Mouse (Mus musculus): ENCODE data around the gene Slc10a1. TPM values are rescaled to one million over a fixed set of nuclear protein-coding genes. Genes with fewer than 3 reads are reported as not detected.

Gene Slc10a1
- total RNA-seq (2014; fragmentation: Nextera tagmentation) (not detected in 2 replicates), total RNA-seq (2017) (0.44 and 0.52 TPM in 2 replicates), polyA plus RNA-seq (2012) (not detected in 2 replicates)

DNA sequence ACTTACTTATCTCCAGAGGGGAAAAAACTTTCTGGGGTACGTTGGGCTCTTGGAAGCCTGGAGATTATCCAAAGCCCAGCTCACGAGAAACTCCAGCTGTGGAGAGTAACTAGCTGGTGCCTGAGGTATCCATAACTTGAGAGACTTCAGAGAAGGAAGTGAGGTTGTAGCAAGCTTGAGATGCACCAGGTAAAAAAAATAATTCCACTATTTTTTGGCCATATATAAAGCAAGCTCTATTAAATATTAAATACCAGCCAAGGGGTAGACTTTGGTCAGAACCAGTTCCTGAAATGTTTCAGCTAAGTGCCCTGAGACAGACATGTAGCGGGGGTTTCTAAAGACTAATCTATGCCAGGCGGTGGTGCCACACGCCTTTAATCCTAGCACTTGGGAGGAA, at the start of gene Slc10a1:
TSS of gene Slc10a1 (minus strand) at position 101 of the 400 bp plus-strand sequence.
- no peak for ATAC-seq (ENCODE audit: extremely low read depth, insufficient number of reproducible peaks, low FRiP score, poor library complexity, severe bottlenecking)

DNA sequence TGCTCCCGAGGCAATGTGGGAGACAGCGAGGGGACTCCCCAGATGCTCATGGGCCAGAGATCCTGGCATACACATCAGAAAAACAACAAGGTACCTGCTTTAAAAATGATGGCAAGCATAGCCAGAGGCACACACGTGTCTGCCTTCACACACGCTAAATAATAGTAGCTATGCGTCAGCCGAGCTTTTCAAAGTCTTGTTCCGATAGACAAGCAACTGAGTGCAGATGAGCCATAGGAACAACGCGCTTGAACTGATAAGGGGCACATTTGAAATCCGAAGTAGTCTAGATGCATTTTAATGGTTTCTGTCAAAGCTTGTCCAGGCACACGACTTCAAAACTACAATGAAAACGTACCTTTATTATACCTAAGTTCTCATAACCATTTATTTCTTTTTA, 49.1 kb upstream of the Slc10a1 start:
- peaks cover 71% of the 10 kb centered on the region for H3K36me3 ChIP-seq (replicated peaks)
- TF ChIP-seq CTCF (IDR thresholded peaks at IDR 0.05; ENCODE audit: low read depth, low read length) (no peak), GATA2 (IDR thresholded peaks at IDR 0.05; ENCODE audit: borderline replicate concordance, low read depth, low read length) (no peak), TAL1 (conservative IDR thresholded peaks at IDR 0.05; ENCODE audit: low read depth, low read length) (no peak), GATA1 (IDR thresholded peaks at IDR 0.05; ENCODE audit: borderline replicate concordance, low read length) (no peak), POLR2AphosphoS5 (IDR thresholded peaks at IDR 0.05; ENCODE audit: insufficient replicate concordance, low read depth, low read length) (no peak)
- peak overlapping the region; percentile 82 for H3K4me3 ChIP-seq (ENCODE audit: low read depth, low read length)
- peaks cover 72% of the 10 kb centered on the region for H3K4me1 ChIP-seq (ENCODE audit: insufficient read depth, low read depth, low read length)
- DNase-seq (ENCODE audit: low spot score) (no peak), ATAC-seq (ENCODE audit: extremely low read depth, insufficient number of reproducible peaks, low FRiP score, poor library complexity, severe bottlenecking) (no peak)
- H3K9me3 ChIP-seq (replicated peaks), result no peaks in the 10 kb centered on the region
- H3K27me3 ChIP-seq (ENCODE audit: insufficient read depth, low read length), result no peaks in the 10 kb centered on the region

More for the DNA sequence above, at the start of gene Slc10a1:
- Histone ChIP-seq H3K27me3 (ENCODE audit: insufficient read depth, low read length) (peaks cover 45% of the 10 kb centered on the region), H3K4me3 (ENCODE audit: low read depth, low read length) (no peak within 1 kb of the TSS), H3K9me3 (replicated peaks) (peaks cover 4% of the 10 kb centered on the region; the same call in 1 of the 2 replicates), H3K4me1 (ENCODE audit: insufficient read depth, low read depth, low read length) (0 out of 2 replicates have a peak, but pooled peaks cover 3% of the 10 kb centered on the region), H3K36me3 (replicated peaks) (no peaks in the 10 kb centered on the region)
- TF ChIP-seq TAL1 (conservative IDR thresholded peaks at IDR 0.05; ENCODE audit: low read depth, low read length), result no peak
- TF ChIP-seq CTCF (IDR thresholded peaks at IDR 0.05; ENCODE audit: low read depth, low read length), result no peak
- no peak for TF ChIP-seq GATA2 (IDR thresholded peaks at IDR 0.05; ENCODE audit: borderline replicate concordance, low read depth, low read length)
- no peak for TF ChIP-seq GATA1 (IDR thresholded peaks at IDR 0.05; ENCODE audit: borderline replicate concordance, low read length)
- TF ChIP-seq POLR2AphosphoS5 (IDR thresholded peaks at IDR 0.05; ENCODE audit: insufficient replicate concordance, low read depth, low read length), result no peak
- DNase-seq (ENCODE audit: low spot score), result no peak

DNA sequence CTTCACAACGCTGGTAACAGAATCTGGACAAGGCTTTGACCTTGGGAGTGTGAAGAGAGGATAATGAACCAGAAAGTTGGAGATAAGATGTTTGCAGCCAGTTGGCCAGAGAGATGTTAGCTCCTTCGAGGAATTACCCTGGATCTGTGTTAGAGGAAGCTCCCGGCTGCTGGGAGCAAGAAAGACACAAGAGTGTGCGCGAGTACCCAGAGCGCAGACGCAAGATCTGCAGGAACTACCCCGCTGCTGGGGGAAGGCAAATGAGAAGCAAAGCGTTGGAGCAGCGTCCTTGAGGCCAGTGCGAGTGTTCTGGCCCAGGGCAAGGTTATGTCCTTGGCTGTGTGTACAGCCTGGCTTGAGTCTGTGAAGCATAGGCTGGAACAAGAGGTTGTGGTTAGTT, 45.0 kb upstream of the Slc10a1 start:
- no peaks in the 10 kb centered on the region for H3K27me3 ChIP-seq (ENCODE audit: insufficient read depth, low read length)
- no peak for TF ChIP-seq TAL1 (conservative IDR thresholded peaks at IDR 0.05; ENCODE audit: low read depth, low read length)
- TF ChIP-seq CTCF (IDR thresholded peaks at IDR 0.05; ENCODE audit: low read depth, low read length), result no peak
- no peak for TF ChIP-seq GATA1 (IDR thresholded peaks at IDR 0.05; ENCODE audit: borderline replicate concordance, low read length)
- TF ChIP-seq POLR2AphosphoS5 (IDR thresholded peaks at IDR 0.05; ENCODE audit: insufficient replicate concordance, low read depth, low read length), result no peak
- TF ChIP-seq GATA2 (IDR thresholded peaks at IDR 0.05; ENCODE audit: borderline replicate concordance, low read depth, low read length), result no peak
- ATAC-seq (ENCODE audit: extremely low read depth, insufficient number of reproducible peaks, low FRiP score, poor library complexity, severe bottlenecking) (no peak), DNase-seq (ENCODE audit: low spot score) (no peak)
- no peak overlapping the region for H3K4me3 ChIP-seq (ENCODE audit: low read depth, low read length)
- peaks cover 42% of the 10 kb centered on the region for H3K4me1 ChIP-seq (ENCODE audit: insufficient read depth, low read depth, low read length)
- H3K9me3 ChIP-seq (replicated peaks), result no peaks in the 10 kb centered on the region
- peaks cover 80% of the 10 kb centered on the region for H3K36me3 ChIP-seq (replicated peaks)

DNA sequence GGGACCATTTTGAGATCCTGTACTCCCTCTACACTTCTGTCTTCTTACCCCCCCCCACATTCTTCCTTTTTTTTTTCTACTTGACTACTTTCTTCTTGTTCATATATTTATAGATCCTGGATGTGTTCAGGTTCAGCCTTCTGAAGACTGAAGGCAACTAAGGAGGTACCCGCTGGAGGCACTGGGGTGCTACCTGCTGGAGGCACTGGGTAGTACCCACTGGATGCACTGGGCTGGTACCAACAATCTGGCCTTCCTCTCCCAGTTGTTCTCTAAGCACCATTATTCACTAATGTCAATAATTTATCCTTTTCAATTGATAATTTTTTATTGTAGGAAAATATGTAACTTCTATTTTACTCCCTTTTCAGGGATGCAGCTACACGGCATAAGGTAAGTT, 43.5 kb upstream of the Slc10a1 start:
- Histone ChIP-seq H3K4me3 (ENCODE audit: low read depth, low read length) (no peak overlapping the region), H3K4me1 (ENCODE audit: insufficient read depth, low read depth, low read length) (peaks cover 28% of the 10 kb centered on the region), H3K9me3 (replicated peaks) (no peaks in the 10 kb centered on the region), H3K36me3 (replicated peaks) (peaks cover 86% of the 10 kb centered on the region), H3K27me3 (ENCODE audit: insufficient read depth, low read length) (no peaks in the 10 kb centered on the region)
- no peak for DNase-seq (ENCODE audit: low spot score)
- ATAC-seq (ENCODE audit: extremely low read depth, insufficient number of reproducible peaks, low FRiP score, poor library complexity, severe bottlenecking), result no peak
- TF ChIP-seq CTCF (IDR thresholded peaks at IDR 0.05; ENCODE audit: low read depth, low read length) (no peak), GATA1 (IDR thresholded peaks at IDR 0.05; ENCODE audit: borderline replicate concordance, low read length) (no peak), POLR2AphosphoS5 (IDR thresholded peaks at IDR 0.05; ENCODE audit: insufficient replicate concordance, low read depth, low read length) (no peak), TAL1 (conservative IDR thresholded peaks at IDR 0.05; ENCODE audit: low read depth, low read length) (no peak), GATA2 (IDR thresholded peaks at IDR 0.05; ENCODE audit: borderline replicate concordance, low read depth, low read length) (no peak)

DNA sequence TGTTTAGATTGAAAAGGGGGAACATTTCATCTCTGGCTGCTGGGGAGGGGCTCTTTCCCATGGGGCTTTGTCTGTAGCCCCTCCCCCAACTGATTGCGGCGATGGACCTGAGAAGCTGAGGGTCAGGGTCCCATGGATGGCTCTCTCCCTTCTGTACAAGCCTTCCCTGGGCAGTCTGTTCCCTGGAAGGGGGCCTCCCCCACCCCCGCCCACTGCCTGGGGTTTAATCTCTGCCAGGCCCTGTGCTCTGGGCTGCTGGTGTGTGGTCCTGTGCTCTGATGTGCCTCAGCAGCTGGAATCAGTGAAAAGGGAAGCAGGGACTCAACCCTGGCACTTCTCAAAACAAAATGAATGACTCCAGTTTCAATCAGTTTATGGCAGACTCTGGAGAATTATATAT, 41.3 kb upstream of the Slc10a1 start:
- H3K9me3 ChIP-seq (replicated peaks), result no peaks in the 10 kb centered on the region
- TF ChIP-seq GATA2 (IDR thresholded peaks at IDR 0.05; ENCODE audit: borderline replicate concordance, low read depth, low read length) (no peak), CTCF (IDR thresholded peaks at IDR 0.05; ENCODE audit: low read depth, low read length) (no peak), GATA1 (IDR thresholded peaks at IDR 0.05; ENCODE audit: borderline replicate concordance, low read length) (no peak), POLR2AphosphoS5 (IDR thresholded peaks at IDR 0.05; ENCODE audit: insufficient replicate concordance, low read depth, low read length) (no peak), TAL1 (conservative IDR thresholded peaks at IDR 0.05; ENCODE audit: low read depth, low read length) (no peak)
- H3K4me3 ChIP-seq (ENCODE audit: low read depth, low read length), result no peak overlapping the region
- H3K36me3 ChIP-seq (replicated peaks), result peaks cover 85% of the 10 kb centered on the region
- H3K4me1 ChIP-seq (ENCODE audit: insufficient read depth, low read depth, low read length), result peaks cover 18% of the 10 kb centered on the region
- no peaks in the 10 kb centered on the region for H3K27me3 ChIP-seq (ENCODE audit: insufficient read depth, low read length)
- no peak for DNase-seq (ENCODE audit: low spot score)
- ATAC-seq (ENCODE audit: extremely low read depth, insufficient number of reproducible peaks, low FRiP score, poor library complexity, severe bottlenecking), result no peak

DNA sequence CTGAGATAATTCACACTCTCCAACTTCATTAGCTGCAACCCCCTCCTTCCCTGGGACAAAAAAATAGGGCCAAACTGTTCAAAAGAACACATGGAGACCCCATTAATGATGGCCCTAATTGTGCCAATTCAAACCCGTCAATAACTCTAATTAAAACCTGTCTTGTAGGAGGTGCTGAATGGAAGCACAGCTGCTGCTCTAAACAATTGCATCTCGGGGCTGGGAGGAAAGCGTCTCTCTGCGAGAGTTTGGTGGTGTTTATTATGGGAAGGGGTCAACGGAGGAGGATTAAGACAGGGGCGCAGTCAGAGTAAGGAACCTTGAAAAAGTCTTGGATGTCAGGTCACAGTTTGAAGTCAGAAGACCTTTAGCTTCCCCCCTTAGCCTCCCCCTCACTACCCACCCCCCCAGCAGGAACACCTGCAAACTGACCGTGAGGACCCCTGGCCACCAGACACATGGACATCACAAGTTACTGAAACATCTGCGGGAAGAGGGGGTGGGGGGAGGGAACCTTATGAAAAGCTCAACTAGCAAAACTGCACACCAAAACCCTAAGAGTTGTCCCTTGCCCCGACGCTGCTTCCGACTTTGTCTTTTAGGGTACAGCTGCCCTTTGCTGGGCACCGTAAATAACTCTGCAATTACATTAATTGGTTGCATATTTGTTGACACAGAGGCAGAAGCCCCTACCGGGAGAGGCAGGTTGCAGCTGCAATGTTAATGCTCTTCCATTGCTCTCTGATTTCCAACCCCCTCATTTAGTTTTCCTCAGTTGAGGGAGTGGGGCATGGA, 34.5 kb upstream of the Slc10a1 start:
- no peak overlapping the region for H3K4me3 ChIP-seq (ENCODE audit: low read depth, low read length)
- ATAC-seq (ENCODE audit: extremely low read depth, insufficient number of reproducible peaks, low FRiP score, poor library complexity, severe bottlenecking), result no peak
- TF ChIP-seq POLR2AphosphoS5 (IDR thresholded peaks at IDR 0.05; ENCODE audit: insufficient replicate concordance, low read depth, low read length) (no peak), GATA2 (IDR thresholded peaks at IDR 0.05; ENCODE audit: borderline replicate concordance, low read depth, low read length) (no peak), TAL1 (conservative IDR thresholded peaks at IDR 0.05; ENCODE audit: low read depth, low read length) (no peak), CTCF (IDR thresholded peaks at IDR 0.05; ENCODE audit: low read depth, low read length) (no peak), GATA1 (IDR thresholded peaks at IDR 0.05; ENCODE audit: borderline replicate concordance, low read length) (no peak)
- peaks cover 7% of the 10 kb centered on the region for H3K4me1 ChIP-seq (ENCODE audit: insufficient read depth, low read depth, low read length)
- H3K27me3 ChIP-seq (ENCODE audit: insufficient read depth, low read length), result peaks cover 32% of the 10 kb centered on the region
- H3K36me3 ChIP-seq (replicated peaks), result peaks cover 27% of the 10 kb centered on the region
- no peak for DNase-seq (ENCODE audit: low spot score)
- no peaks in the 10 kb centered on the region for H3K9me3 ChIP-seq (replicated peaks)

All from G1E (cell line).